Mouse (Mus musculus) layer of hippocampus, postnatal 36 days (tissue): ENCODE measurements at regions not wholly inside any gene's neighbourhood (a gene's known extent, or its start where the extent isn't known, plus 50 kb on each side); places are given as distances from the start of the nearest gene placed in this dataset.
A peak's percentile ranks its signal among the peaks of the same experiment; 100 is the strongest.

Experiments used
- DNase-seq, 2 experiments: peaks; one replicate each; pipeline ENCODE4 v3.0.0; 2022

GRCm38 (mm10) chr12:16477572-16477971, 133.2 kb downstream of the Lpin1 start:
- no peak for DNase-seq

DNA sequence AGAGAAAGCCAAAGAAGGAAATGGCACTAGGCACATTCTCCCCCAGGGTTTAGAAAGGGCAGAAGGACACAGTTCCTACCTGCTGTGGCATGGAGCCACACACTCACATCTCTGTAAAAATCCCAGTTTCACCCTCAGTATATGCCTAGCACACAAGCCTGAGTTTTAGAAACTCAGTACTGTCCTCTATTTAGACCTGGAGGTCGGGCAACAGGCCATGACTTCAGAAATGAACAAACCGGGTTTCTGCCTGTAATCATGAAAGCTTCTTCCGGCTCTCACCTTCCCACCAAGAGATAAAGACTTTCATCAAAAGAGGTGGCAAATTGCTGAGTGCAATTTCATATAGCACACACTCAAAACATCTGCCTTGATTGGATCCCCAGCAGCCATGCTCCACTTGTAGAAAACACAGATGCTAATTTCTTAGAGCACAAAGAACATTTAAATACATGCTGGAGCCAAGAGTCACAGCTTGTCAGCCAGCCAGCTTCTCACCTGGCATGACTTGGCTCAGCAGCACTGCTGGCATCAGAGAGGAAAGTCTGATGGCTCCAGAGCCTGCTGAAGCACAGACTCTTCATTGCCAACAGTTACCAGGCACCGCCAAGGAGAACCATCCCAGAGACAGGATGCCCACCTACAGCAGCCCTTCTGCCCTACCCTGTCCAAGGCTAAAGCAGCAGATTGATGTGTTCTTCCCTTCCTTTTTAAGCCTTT, 136.2 kb downstream of the Lpin1 start:
- DNase-seq = no peak

DNA sequence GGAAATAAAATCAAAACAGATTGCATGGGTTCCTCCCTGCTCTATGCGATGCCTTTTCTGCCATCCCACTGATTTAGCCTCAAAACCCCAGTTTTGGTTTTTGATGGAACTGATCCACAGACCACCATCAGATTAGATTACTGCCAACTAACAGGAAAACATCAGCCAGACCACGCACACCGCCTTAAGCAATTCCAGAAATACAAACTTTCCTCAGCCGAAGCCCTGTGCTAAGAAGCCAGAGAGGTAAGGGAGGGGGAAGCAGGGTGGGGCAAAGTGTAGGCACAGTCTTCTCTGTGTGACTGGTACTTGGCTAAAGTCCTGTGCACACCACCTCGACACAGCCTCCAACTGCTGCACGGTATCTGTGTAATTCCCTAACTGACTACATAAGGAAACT, 153.3 kb downstream of the Lpin1 start:
- DNase-seq = no peak

DNA sequence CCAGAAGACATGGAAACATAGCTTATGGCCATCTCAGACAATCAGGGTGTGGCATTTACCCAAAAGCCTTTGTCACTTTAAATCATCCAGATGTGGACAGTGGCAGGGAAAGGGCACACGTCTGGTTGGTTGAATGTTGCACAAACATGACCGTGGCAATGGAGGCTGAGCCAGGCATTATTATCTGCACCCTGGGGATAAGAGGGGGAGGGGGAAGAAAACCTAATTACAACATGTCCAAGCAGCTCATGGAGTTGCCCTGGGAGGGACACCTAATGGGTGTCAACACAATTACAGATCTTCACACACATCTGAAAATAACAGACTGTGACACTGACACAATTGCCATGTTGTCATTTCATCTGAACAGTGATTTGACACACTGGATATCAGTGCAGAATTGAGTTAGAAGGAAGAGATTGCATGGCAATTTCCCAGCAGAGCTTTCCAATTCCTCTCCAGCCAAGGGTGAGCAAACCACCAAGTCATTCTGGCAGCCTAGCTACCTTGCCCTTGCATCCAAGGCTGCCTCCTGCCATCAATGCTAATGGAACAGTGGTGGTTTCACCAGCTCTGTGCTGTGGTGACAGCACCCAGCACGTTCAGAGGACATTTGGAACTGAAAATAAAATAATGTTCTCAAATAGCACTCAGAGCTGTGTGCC, 159.9 kb downstream of the Lpin1 start:
- DNase-seq = no peak

GRCm38 (mm10) chr12:16438717-16439116, 172.0 kb downstream of the Lpin1 start:
- no peak for DNase-seq

GRCm38 (mm10) chr12:16436961-16437360, 173.8 kb downstream of the Lpin1 start:
- DNase-seq = no peak

GRCm38 (mm10) chr12:16436255-16436654, 174.5 kb downstream of the Lpin1 start:
- no peak for DNase-seq

- DNase-seq = no peak
Observed at GRCm38 (mm10) chr12:16434739-16435138, 176.0 kb downstream of the Lpin1 start.

DNA sequence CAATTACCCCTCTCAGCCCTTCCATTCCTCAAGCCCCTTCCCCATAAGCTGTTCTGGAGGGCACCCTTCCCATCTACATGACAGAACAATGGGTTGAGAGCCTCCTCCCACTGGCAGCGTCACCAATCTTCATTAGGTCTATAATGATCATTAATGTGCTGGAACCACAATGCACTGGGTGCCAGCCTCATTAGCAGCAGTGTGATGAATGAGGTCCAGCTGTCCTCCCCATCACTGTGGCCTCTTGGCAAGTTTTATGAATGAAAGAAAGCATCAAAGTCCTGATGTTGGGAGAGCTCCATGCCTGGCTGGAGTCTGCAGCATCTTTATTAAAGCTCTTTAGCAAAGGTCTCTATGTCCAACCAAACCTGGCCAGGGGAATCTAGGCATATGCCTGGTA, 176.5 kb downstream of the Lpin1 start:
- DNase-seq = peak; percentile 3 to 4

- no peak for DNase-seq
Observed at GRCm38 (mm10) chr12:16425980-16426379, 184.8 kb downstream of the Lpin1 start.

DNA sequence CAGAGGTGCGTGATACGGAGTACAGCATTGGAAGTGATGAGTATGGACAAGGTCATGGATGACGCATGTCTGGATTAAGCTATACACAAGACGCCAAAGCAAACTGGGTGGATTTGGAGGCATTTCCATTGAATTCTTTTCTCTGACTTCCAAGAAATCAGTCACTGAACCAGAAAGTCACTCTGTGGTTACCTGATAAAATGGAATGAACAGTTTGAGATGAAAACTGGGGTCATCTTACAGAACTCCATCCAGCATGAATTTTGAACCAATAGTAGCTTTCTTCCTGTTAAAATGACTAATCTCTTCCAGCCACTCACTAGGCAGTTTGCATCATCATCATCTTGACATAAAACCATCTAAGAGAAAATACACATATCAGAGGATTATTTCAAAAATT, 186.2 kb downstream of the Lpin1 start:
- no peak for DNase-seq

DNA sequence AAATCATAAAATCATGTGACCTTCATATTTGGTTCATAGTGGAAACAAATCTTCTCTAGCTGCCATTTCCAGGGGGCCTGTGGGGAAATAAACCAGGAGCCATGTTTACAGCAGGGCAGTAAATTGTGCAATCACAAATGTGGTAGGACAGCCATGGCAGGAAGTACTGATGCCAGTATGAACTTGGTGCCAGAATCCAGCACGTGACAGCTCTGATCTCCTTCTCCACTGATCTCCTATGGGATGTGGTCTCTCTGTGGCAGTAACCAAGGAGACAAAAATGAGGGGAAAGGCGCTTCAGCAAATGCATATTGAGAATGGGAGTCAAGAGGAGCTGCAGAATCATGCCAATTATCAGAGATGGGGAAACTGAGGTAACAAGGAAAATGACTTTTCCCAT, 215.0 kb downstream of the Lpin1 start:
- DNase-seq = no peak

DNA sequence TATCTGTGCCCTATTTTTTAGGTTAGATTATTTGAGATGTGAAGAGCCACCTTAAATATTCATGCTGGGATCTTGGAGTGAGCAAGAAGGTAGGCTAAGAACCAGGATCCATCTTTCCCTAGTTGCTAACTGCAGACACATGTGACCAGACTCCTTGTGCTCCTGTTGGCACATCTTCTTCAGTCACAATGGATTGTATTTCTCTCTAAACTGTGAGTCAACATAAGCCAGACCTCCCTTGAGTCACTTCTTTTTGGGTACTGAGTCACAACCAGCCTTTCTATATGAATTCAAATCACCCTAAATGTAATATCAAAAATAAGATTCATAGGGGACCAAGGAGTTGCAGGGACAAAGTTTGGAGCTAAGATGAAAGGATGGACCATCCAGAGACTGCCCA, 217.9 kb downstream of the Lpin1 start:
- no peak for DNase-seq

DNA sequence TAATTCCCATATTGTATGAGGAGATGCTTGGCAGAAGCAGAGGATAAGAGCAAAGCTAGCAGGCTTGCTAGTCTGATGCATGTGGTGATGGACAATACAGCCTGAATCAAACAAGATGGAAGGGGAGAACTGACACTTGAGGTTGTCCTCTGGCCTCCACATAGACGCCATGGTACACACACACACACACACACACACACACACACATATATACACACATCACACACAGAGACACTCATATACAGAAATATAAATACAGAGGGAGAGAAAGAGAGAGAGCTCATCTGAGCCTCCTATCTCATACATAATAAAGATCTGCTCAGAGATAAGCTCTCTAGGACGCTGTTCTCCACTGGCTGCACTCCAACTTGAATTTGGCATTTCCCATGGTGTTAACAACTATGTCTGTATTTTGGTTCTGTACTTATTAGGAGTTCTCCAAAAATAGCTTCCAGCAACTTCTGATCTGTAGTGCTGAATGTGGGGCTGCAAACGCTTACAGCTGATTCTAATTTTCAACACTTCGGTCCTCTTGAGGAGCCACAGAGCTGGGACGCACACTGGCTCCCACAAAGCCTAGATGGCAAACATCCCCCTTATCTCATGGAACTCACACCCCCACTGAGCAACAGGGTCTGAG, 219.0 kb downstream of the Lpin1 start:
- peak; percentile 31 to 66 for DNase-seq

DNA sequence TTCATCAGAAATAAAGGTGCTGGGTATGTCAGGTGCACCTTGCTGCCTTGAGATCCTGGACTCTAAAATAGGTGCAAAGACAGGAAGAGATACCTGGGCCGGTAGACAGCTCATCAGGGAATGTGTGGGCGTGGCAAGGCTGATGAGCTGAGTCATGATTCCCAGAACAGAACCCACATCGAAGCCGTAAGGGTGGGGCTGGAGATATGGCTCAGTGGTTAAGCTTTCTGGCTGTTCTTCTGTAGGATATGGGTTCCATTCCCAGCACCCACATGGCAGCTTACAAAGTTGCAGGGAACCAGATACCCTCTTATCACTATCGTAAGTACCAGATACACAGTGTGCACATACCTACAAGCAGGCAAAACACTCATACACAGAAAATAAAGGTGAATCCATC, 219.6 kb downstream of the Lpin1 start:
- DNase-seq = no peak

GRCm38 (mm10) chr12:16387035-16387434, 223.7 kb downstream of the Lpin1 start:
- no peak for DNase-seq

DNA sequence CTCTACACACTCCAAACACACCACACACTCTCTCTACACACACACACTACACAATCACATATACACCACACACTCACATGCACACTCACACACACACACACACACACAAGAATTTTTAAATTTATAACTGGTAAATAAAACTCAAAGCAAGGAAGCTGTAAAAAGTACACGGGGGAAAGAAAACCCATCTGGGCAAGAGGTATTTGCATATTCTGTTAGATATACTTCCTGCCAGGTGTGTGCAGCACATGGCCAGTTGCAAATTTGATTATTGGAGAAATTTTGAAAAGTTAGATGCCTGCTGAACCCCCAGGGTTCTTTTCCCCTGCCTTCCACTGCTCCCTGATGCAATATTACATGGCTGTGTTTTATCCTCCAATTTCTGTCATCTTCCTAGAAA, 226.4 kb downstream of the Lpin1 start:
- no peak for DNase-seq

GRCm38 (mm10) chr12:16383499-16383935, 227.2 kb downstream of the Lpin1 start:
- DNase-seq = no peak

DNA sequence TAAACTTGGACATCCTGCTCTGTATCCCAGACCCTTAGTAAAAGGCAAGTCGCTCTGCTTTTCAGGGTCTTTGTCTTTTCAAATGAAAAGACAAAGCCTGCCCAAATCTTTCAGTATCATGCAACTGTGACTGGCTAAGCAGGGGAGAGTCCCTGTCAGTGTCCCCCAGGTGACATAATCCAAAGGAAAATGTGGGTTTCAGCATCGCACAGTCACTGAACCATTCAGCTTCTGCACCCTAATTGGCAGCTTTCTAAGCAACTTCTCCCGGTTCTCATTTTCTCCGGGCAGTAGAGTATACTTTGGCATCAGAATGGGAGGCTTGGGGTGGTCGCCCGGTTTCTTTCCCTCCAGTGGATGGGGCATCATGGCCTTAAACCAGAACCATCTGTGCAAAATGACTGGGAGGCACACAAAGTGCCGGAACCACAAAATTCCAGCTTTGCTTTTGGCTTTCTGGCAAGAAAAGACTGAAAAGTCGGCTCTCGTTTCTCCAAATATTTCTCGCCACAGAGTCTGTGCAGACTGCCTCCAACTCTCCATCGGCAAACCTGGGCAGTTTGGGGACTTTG, 228.3 kb downstream of the Lpin1 start:
- no peak for DNase-seq

- no peak for DNase-seq
Observed at GRCm38 (mm10) chr12:16381026-16381425, 229.7 kb downstream of the Lpin1 start.

- DNase-seq = no peak
Observed at GRCm38 (mm10) chr12:16380346-16380745, 230.4 kb downstream of the Lpin1 start.

DNA sequence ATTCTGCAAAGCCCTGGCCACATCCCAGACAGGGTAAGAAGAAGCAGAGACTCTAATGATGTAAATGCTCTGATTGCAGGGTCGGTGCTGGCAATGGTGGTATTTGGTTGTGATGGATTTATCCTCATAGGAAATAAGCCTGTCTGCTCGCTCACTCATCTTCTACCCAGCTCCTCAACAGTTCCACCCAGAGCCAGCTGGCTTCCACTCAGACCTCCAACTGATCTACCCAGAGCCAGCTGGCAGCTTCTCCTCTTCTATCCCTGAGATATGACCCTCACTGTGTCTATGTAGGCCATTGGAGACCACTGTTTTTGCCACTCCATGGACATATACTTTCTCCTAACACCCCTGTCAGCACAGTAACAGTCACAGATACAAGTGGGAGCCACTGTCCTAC, 231.4 kb downstream of the Lpin1 start:
- no peak for DNase-seq

- DNase-seq = no peak
Observed at GRCm38 (mm10) chr12:16378501-16378900, 232.3 kb downstream of the Lpin1 start.
